Mouse (Mus musculus): ENCODE measurements around the gene Moxd1. TPM values are rescaled to one million over a fixed set of nuclear protein-coding genes. Genes with fewer than 3 reads are reported as not detected.
"Not testable (repeated sequence)": the region's sequence is repeated elsewhere in the genome, so short reads cannot be mapped to it uniquely, and the experiment has no call there.

The Moxd1 gene
- polyA plus RNA-seq, 1 experiment from 2014 or later, result 2.7 TPM

DNA sequence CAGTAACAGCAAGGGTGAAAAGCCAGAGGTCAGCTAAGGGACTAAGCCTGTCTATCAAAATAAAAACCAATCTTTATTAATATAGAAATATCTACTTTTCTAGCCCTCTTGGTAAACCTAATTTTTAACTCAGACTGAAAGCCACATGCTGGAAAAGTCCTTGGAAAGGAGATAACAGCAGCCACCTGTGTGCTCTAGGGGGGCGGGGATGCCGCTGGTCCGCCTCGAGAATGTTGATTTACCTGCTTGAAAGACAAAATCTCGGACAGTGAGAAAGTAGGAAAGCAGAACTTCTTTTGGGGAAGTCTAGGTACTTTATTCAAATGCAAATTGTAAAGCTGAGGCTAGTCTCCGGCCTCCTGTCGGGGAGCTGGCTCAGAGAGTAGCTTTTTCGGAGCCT is 103.9 kb downstream of the Moxd1 start:
- 25% methylated on average over 8 of the region's 8 CpGs for WGBS
- H3K27ac ChIP-seq (replicated peaks; ENCODE audit: low read depth, low read length); ATAC-seq (ENCODE audit: low FRiP score, low TSS enrichment): not testable (repeated sequence)

GRCm38 (mm10) chr10:24332799-24333198 is 109.5 kb downstream of the Moxd1 start:
- WGBS, result 61% methylated on average over 3 of the region's 3 CpGs

More for the DNA sequence above, 103.9 kb downstream of the Moxd1 start:
- H3K4me2 ChIP-seq (ENCODE audit: low read length); H3K9ac ChIP-seq (replicated peaks; ENCODE audit: low read length); H3K4me1 ChIP-seq (ENCODE audit: control insufficient read depth, insufficient read depth, low read length); DNase-seq; H3K4me3 ChIP-seq (replicated peaks; ENCODE audit: low read depth, low read length); H3K9me3 ChIP-seq (ENCODE audit: control insufficient read depth, low read length); H3K27me3 ChIP-seq (ENCODE audit: control insufficient read depth, insufficient read depth, low read length); H3K36me3 ChIP-seq (ENCODE audit: control insufficient read depth, insufficient read depth, low read length): not testable (repeated sequence)

DNA sequence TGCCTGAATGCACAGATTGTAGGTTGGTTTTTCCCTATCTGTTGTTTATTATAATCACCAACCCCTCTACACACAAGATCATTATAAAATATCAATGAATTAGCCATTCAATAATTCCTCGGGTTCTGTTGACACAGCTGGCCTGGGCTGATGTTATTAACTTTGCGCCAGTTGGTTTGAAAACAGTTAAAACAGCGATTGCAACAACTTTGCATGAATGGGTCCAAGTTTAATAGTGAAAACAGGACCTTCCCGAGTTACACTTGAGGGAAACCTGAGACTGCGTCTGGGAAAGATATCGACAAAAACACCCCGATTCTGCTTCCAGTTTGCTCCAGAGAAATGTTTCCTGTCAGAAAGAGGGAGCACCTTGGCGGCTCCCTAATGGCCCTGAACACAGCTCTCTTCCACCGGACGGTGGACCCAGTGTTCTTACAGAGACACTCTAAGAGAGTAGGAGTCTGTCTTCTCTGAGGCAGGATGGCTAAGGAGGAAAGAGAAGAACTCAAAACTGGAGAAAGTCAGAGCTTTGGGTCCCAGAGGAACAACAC is 116.4 kb downstream of the Moxd1 start:
- H3K27ac ChIP-seq (replicated peaks; ENCODE audit: low read depth, low read length), result no peak overlapping the region
- 93% methylated on average over 10 of the region's 10 CpGs for WGBS
- H3K4me2 ChIP-seq (ENCODE audit: low read length), result no peak overlapping the region
- H3K4me1 ChIP-seq (ENCODE audit: control insufficient read depth, insufficient read depth, low read length), result no peaks in the 10 kb centered on the region
- no peak overlapping the region for H3K4me3 ChIP-seq (replicated peaks; ENCODE audit: low read depth, low read length)
- H3K36me3 ChIP-seq (ENCODE audit: control insufficient read depth, insufficient read depth, low read length), result no peaks in the 10 kb centered on the region
- ATAC-seq (ENCODE audit: low FRiP score, low TSS enrichment), result no peak
- DNase-seq, result no peak
- H3K9ac ChIP-seq (replicated peaks; ENCODE audit: low read length), result no peak overlapping the region
- H3K27me3 ChIP-seq (ENCODE audit: control insufficient read depth, insufficient read depth, low read length), result no peaks in the 10 kb centered on the region
- no peaks in the 10 kb centered on the region for H3K9me3 ChIP-seq (ENCODE audit: control insufficient read depth, low read length)

More at GRCm38 (mm10) chr10:24332799-24333198, 109.5 kb downstream of the Moxd1 start:
- no peak overlapping the region for H3K9ac ChIP-seq (replicated peaks; ENCODE audit: low read length)
- H3K4me1 ChIP-seq (ENCODE audit: control insufficient read depth, insufficient read depth, low read length), result no peaks in the 10 kb centered on the region
- DNase-seq (no peak), ATAC-seq (ENCODE audit: low FRiP score, low TSS enrichment) (no peak; the same call in 1 of the 2 replicates)
- no peak overlapping the region for H3K4me2 ChIP-seq (ENCODE audit: low read length)
- no peaks in the 10 kb centered on the region for H3K9me3 ChIP-seq (ENCODE audit: control insufficient read depth, low read length)
- no peak overlapping the region for H3K27ac ChIP-seq (replicated peaks; ENCODE audit: low read depth, low read length)
- H3K36me3 ChIP-seq (ENCODE audit: control insufficient read depth, insufficient read depth, low read length), result no peaks in the 10 kb centered on the region
- no peaks in the 10 kb centered on the region for H3K27me3 ChIP-seq (ENCODE audit: control insufficient read depth, insufficient read depth, low read length)
- H3K4me3 ChIP-seq (replicated peaks; ENCODE audit: low read depth, low read length), result no peak overlapping the region

GRCm38 (mm10) chr10:24340551-24341213 is 117.4 kb downstream of the Moxd1 start:
- 76% methylated on average over 1 of the region's 1 CpGs for WGBS
- no peak for ATAC-seq (ENCODE audit: low FRiP score, low TSS enrichment)
- Histone ChIP-seq H3K9ac (replicated peaks; ENCODE audit: low read length) (no peak overlapping the region), H3K4me2 (ENCODE audit: low read length) (no peak overlapping the region), H3K4me1 (ENCODE audit: control insufficient read depth, insufficient read depth, low read length) (no peaks in the 10 kb centered on the region), H3K4me3 (replicated peaks; ENCODE audit: low read depth, low read length) (no peak overlapping the region), H3K27ac (replicated peaks; ENCODE audit: low read depth, low read length) (no peak overlapping the region), H3K27me3 (ENCODE audit: control insufficient read depth, insufficient read depth, low read length) (no peaks in the 10 kb centered on the region), H3K9me3 (ENCODE audit: control insufficient read depth, low read length) (no peaks in the 10 kb centered on the region), H3K36me3 (ENCODE audit: control insufficient read depth, insufficient read depth, low read length) (no peaks in the 10 kb centered on the region)
- no peak for DNase-seq

GRCm38 (mm10) chr10:24341214-24341589 is 117.9 kb downstream of the Moxd1 start:
- Histone ChIP-seq H3K4me1 (ENCODE audit: control insufficient read depth, insufficient read depth, low read length) (no peaks in the 10 kb centered on the region), H3K9me3 (ENCODE audit: control insufficient read depth, low read length) (no peaks in the 10 kb centered on the region), H3K36me3 (ENCODE audit: control insufficient read depth, insufficient read depth, low read length) (no peaks in the 10 kb centered on the region), H3K27ac (replicated peaks; ENCODE audit: low read depth, low read length) (no peak overlapping the region), H3K9ac (replicated peaks; ENCODE audit: low read length) (no peak overlapping the region), H3K4me2 (ENCODE audit: low read length) (no peak overlapping the region), H3K27me3 (ENCODE audit: control insufficient read depth, insufficient read depth, low read length) (no peaks in the 10 kb centered on the region), H3K4me3 (replicated peaks; ENCODE audit: low read depth, low read length) (no peak overlapping the region)
- 91% methylated on average over 6 of the region's 6 CpGs for WGBS
- no peak for ATAC-seq (ENCODE audit: low FRiP score, low TSS enrichment)
- DNase-seq, result no peak

- Histone ChIP-seq H3K27me3 (ENCODE audit: control insufficient read depth, insufficient read depth, low read length) (no peaks in the 10 kb centered on the region), H3K9me3 (ENCODE audit: control insufficient read depth, low read length) (no peaks in the 10 kb centered on the region), H3K27ac (replicated peaks; ENCODE audit: low read depth, low read length) (no peak overlapping the region), H3K36me3 (ENCODE audit: control insufficient read depth, insufficient read depth, low read length) (no peaks in the 10 kb centered on the region), H3K4me1 (ENCODE audit: control insufficient read depth, insufficient read depth, low read length) (no peaks in the 10 kb centered on the region), H3K4me2 (ENCODE audit: low read length) (no peak overlapping the region), H3K4me3 (replicated peaks; ENCODE audit: low read depth, low read length) (no peak overlapping the region), H3K9ac (replicated peaks; ENCODE audit: low read length) (no peak overlapping the region)
- no peak for DNase-seq
- no peak for ATAC-seq (ENCODE audit: low FRiP score, low TSS enrichment)
- 86% methylated on average over 4 of the region's 4 CpGs for WGBS
These were observed 119.8 kb downstream of the Moxd1 start for GRCm38 (mm10) chr10:24343068-24343467.

Other genes starting within 250 kb of the Moxd1 start
- not detected in 2 replicates for gene Taar6, start 237.9 kb upstream of the Moxd1 start, polyA plus RNA-seq (2014; fragmentation: Nextera tagmentation; extraction: Ambion mirVana)
- gene Taar7a, start 230.0 kb upstream of the Moxd1 start, polyA plus RNA-seq (2014; fragmentation: Nextera tagmentation; extraction: Ambion mirVana), result not detected in 2 replicates
- not detected in 2 replicates for gene Taar7b, start 223.6 kb upstream of the Moxd1 start, polyA plus RNA-seq (2014; fragmentation: Nextera tagmentation; extraction: Ambion mirVana)
- gene Taar7d, start 196.3 kb upstream of the Moxd1 start, polyA plus RNA-seq (2014; fragmentation: Nextera tagmentation; extraction: Ambion mirVana), result not detected in 2 replicates
- gene Taar7e, start 185.9 kb upstream of the Moxd1 start, polyA plus RNA-seq (2014; fragmentation: Nextera tagmentation; extraction: Ambion mirVana), result not detected in 2 replicates
- gene Taar7f, start 174.0 kb upstream of the Moxd1 start, polyA plus RNA-seq (2014; fragmentation: Nextera tagmentation; extraction: Ambion mirVana), result not detected in 2 replicates
- gene Taar8a, start 147.0 kb upstream of the Moxd1 start, polyA plus RNA-seq (2014; fragmentation: Nextera tagmentation; extraction: Ambion mirVana), result not detected in 2 replicates
- not detected in 2 replicates for gene Taar8b, start 131.2 kb upstream of the Moxd1 start, polyA plus RNA-seq (2014; fragmentation: Nextera tagmentation; extraction: Ambion mirVana)
- not detected in 2 replicates for gene Taar8c, start 121.6 kb upstream of the Moxd1 start, polyA plus RNA-seq (2014; fragmentation: Nextera tagmentation; extraction: Ambion mirVana)
- gene Taar9, start 114.0 kb upstream of the Moxd1 start, polyA plus RNA-seq (2014; fragmentation: Nextera tagmentation; extraction: Ambion mirVana), result not detected in 2 replicates
- gene Stx7, start 74.2 kb upstream of the Moxd1 start, polyA plus RNA-seq (2014; fragmentation: Nextera tagmentation; extraction: Ambion mirVana), result 326 and 358 TPM in 2 replicates